Mouse (Mus musculus): ENCODE data around the gene Pin1.
A peak's percentile ranks its signal among the peaks of the same experiment; 100 is the strongest.

Gene Pin1

DNA sequence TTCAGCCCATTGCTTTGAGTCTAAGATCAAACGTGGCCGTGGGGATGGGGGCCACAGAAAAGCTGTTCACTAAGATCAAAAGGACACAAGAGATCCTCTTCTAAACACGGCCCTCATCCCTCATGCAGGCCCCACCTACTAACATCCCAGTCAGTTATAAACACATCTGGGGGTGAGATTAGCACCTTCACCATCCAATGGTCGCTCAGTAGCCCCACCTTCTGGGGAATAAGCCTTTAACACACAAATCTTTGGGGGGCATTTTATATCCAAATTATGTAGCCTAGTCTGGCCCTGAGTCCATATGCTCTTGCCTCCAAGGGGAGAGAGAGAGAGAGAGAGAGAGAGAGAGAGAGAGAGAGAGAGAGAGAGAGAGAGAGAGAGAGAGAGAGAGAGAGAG, 54.1 kb downstream of the Pin1 start:
- peak; percentile 63 for DNase-seq

DNA sequence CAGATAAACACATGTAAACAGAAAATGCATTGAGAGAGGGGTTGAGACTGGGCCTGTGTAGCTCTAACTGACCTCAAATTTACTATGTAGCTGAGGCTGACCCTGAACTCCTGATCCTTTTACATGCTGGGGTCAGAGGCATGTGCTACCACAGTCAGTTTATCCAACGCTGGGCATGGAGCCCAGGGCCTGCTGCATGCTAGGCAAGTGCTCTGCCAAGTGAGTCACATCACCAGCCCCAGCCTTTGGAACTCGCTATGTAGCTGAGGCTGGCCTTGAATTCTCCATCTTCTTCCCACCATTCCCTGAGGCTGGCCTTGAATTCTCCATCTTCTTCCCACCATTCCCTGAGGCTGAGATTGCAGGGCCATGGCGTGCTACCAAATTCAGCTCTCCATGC, 58.6 kb downstream of the Pin1 start:
- DNase-seq, result no peak

DNA sequence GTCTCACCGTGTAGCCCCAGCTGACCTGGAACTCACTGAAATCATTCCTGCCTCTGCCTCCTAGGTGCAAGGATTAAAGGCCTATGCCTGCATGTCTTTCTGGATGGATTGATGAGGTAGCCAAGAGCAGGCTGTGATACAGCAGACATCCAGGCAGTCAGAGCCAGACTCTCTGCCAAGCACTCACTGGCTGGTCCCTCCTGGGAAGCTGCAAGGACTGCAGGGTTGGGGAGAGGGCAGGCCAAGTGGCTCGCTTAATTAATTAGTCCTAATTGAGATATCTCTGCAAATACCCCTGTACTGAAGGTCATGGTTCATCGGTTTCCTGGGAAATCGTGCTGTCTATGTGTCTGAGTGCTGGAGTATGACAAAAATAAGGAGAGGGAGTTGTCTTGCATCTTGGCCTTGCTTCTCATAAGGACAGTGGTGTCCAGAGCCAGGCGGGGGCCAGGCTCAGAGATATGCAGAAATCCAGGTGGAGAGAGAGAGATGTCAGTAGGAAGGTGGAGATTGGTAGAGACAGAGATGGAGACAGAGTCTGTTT, 61.1 kb downstream of the Pin1 start:
- no peak for DNase-seq

DNA sequence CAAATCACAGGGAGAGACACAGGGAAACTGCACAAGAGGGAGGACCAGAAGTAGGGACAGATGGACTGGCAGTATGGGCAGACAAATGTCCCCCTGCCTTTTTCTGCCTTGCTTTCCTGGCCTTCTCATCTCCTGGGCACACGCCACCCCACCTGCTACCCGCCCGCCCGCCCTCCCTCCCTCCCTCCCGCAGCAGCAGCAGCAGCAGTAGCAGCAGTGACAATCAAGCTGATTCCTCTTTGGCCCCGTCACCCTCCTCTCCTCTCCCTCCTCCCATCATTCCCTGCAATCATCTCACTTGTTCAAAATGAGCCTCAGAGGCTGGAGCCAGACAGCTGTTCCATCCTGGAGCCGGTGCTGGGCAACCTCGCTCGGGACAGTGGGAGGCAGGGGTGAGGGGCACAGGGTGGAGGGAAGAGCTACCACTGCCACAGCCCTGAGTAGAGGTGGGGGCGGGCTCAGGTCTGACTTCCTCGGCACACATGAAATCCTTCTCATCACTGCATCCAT, 61.6 kb downstream of the Pin1 start:
- DNase-seq, result no peak

DNA sequence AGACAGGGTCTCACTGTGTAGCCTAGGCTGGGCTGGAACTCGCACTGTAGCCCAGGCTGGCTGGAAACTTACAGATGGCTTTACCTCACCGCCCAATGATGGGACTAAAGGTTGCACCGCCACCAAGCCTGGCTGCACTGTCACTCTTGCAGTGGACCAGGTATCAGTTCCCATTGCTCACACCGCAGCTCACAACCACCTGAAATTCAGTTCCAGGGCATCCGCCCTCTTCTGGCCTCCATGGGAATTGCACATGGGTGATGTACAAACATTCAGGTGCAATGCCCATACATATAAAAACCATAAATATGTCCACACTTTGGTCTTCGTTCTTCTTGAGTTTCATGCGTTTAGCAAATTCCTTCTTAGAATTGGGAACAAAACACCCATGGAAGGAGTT, 63.4 kb downstream of the Pin1 start:
- DNase-seq, result peak; percentile 52

Measured in thymus, postnatal 4 days (tissue).